Mouse (Mus musculus): ENCODE results near the gene Nans.
A peak's percentile ranks its signal among the peaks of the same experiment; 100 is the strongest.

The Nans gene

GRCm38 (mm10) chr4:46485696-46486417 lies 3.2 kb upstream of the Nans start:
- no peak for ATAC-seq (ENCODE audit: low TSS enrichment)

GRCm38 (mm10) chr4:46487348-46487747 lies 1.7 kb upstream of the Nans start:
- ATAC-seq (ENCODE audit: low TSS enrichment): no peak

DNA sequence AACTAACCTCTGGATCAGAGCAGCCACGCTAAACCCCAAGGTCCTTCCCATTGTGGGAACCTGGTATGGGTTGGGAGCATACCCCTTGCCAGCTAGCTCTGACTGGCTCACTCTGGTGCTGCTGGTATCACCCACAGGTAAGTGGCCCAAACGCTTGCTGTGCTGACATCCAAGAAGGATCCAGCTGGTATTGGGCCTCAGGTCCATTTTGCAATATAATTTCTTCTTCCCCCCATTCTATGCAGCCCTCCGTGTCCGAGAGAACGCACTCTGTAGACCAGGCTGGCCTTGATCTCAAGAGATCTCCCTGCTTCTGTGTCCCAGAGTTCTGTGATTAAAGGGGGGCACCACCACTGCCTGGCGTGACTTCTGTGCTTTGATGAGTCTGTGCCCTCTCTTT lies 4.0 kb downstream of the Nans start:
- ATAC-seq (ENCODE audit: low TSS enrichment): no peak

GRCm38 (mm10) chr4:46495543-46495942 lies 6.5 kb downstream of the Nans start:
- ATAC-seq (ENCODE audit: low TSS enrichment): no peak

DNA sequence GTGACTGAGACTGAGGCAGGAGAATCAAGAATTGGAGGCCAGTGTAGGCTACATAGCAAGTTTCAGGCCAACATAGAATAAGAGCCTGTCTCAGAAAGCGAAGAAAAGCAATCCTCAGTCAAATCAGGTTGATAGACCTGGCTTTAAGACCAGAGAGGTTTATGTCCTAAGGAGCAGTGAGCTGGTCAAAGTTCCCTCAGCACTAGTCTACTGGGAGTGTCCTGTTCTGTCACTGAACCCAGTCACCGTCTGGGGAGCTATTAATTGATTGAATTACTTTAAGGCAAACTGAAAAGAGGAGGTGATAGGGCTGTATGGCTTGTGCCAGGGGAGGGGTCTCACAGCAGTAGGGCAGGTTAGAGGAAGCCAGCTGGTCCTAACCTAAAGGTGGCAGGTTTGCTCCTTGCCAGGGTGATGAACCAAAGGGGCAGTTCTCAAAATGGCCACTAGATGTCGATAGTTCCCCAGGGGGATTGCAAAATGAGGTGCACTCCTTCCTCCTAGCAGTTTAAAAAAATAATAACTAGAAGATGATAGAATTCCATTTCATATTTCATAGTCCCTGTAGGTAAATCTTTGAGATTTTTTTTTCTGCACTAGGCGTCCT lies 8.3 kb downstream of the Nans start:
- ATAC-seq (ENCODE audit: low TSS enrichment): peak; percentile 79

DNA sequence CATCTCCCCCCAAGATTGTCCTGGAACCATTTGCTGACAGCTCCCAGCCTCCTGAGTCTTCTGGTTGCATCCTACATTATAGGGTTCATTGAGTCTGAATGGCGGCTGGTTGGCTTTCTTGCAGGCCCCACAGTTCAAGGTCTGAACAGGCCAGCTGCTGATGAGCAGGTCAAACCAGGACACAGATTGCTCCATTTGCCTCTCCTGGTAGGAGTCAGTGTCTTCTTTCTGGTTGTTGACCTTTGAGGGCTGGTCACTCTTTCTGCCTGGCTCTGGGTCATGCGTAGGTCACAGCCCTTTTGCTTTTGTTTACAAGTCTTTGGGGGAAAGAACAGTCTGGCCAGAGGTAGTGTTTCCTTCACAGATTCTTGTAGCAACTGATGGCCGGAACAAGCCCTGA lies 9.5 kb downstream of the Nans start:
- no peak for ATAC-seq (ENCODE audit: low TSS enrichment)

DNA sequence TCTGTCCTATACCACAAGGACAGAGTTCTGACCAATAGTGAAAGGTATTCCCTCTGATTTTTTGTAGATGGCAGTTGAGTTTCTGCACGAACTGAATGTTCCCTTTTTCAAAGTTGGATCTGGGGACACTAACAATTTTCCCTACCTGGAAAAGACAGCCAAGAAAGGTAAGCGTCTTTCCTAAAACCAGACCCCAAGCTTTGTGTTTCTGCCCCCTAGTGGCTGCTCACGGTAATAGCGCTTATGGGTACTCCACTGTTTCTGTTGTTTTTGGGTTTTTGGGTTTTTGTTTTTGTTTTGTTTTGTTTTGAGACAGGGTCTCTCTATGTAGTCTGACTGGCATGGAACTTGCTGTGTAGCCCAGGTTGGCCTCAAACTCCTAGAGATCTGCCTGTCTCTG lies 9.9 kb downstream of the Nans start:
- ATAC-seq (ENCODE audit: low TSS enrichment): no peak

DNA sequence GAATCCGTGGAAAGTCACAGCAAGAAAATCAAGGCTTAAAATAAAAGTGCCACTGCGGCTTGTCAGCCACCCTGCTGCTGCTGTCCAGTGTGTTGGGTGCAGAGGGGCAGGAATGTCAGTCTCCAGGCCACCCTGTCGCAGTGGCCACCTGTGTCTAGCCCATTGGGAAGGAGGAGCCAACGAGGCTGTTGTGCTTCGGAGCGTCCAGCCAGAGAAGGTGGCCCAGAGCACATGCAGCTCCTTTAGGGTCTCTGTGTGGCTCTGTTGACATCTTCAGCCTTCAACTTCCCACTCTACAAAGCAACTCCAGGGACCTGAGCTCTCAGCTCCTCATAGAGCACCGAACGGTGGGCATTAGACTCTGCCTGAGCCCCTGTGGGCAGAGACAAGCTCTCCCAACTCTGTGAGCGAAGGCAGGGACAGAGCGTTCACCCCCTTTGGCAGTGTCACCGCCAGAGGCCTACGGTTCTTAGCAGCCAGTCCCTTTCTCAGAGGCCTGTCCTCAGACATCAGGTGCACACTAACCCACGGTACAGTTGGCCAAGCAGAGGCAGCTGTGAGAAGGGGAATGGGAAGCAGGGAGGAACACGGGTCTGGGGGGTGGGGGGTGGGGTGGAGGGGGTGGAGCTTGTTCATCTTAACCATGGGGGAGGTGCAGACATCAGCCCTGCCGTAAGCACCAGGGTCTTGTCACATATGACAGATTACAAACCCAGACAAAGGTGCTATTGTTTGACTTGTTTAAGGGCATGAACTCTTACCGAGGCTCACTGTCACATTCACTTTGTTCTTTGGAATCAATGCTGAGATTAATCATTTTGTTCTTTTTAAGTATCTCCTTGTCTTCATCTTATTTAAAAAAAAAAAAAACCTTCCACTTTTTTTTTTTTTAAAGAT lies 13.8 kb downstream of the Nans start:
- no peak for ATAC-seq (ENCODE audit: low TSS enrichment)

DNA sequence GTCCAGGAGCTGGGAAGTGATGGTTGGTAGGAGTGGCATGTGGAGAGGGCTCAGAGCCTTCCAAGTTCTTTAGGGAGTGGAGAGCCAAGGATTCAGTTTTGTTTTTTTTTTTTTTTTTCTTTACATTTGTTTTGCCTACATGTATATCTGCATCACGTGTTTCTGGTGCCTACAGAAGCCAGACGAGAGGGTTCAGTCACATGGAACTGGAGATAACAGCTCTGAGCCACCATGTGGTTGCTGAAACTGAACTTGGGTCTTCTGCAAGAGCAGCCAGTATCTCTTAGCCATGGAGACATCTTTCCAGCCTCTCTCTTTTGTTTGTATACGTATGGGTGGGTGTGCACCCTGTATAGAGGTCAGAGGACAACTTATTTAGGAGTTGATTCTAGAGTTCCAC lies 14.8 kb downstream of the Nans start:
- ATAC-seq (ENCODE audit: low TSS enrichment): no peak

DNA sequence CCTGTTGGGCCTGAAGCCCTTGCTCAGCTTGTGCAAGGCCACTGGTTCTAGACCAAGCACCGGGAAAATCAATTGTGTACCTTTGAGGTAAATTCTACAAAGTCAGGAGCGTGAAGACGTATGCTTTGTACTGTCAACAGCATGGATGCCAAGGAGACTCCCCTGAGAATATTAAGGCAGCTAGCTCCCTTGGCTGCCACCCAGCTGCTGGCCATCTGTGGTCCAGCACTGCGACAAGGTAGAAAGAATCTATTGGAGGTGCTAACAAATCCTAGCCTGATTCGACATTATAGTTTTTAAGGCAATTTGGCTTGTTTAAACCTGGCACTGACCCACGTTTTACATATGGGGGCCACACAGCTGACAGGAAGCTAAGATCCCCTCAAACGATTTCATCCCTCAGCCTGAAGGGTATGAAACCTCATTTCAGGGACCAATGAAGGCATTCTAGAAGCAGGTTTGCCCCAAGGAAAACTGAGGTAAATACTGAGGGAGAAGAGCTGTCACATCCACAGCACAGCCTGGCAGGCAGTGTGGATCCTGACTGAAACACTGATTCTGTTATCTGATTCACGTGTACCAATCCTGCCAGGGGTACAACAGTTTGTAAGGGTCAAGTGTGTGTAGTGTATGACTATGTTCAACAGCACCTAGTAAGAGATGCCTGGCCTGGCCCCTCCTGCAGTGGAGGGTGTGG lies 16.5 kb downstream of the Nans start:
- ATAC-seq (ENCODE audit: low TSS enrichment): no peak

GRCm38 (mm10) chr4:46506801-46507610 lies 18.0 kb downstream of the Nans start:
- ATAC-seq (ENCODE audit: low TSS enrichment): peak; percentile 92

DNA sequence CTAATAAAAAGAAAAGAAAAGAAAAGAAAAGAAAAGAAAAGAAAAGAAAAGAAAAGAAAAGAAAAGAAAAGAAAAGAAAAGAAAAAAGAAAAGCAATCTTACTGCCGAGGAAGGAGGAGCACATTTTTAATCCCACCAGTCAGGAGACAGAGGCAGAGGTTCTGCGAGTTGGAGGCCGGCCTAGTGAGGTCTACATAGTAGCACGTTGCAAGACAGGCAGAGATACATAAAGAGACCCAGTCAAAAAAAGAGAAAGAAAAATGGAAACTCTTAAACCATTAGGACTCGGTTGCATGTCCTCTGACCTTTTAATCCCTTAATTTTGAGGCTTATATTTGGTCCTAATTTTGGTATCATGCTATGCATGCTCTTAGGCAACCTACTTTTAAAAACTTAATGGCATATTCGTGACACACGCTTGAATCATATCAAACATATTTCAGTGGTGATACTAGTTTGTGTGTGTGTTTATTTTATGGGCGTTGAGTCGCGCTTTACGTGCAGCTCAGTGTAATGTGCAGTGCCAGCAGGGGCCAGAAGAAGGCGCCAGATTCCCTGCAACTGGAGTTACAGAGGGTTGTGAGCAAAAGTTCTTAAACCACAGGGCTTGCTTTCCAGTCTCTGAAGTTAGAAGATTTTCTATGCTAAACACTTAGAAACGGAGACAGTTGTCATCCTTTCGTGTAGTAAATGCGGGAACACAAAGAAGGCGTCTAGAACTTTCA lies 18.9 kb downstream of the Nans start:
- peak; percentile 42 for ATAC-seq (ENCODE audit: low TSS enrichment)

DNA sequence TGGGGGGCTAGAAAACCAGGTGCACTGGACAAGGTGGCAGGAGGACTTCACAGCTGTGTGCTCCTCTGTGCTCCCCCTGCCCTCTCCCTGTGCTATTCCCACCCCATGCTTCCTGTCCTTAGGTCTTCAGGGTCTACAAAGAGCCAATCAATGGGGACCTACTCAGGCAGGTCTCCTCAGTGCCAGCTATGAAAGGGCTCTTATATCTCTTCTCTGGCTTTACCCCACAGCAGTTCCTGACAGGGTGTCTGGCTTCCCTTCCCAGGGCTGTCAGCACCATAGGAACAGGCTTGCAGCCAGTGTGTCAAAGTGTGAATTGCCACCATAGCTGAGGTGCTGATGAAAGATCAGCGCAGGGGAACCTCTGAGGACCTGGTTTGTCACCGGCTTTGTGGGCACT lies 31.4 kb downstream of the Nans start:
- ATAC-seq (ENCODE audit: low TSS enrichment): no peak

DNA sequence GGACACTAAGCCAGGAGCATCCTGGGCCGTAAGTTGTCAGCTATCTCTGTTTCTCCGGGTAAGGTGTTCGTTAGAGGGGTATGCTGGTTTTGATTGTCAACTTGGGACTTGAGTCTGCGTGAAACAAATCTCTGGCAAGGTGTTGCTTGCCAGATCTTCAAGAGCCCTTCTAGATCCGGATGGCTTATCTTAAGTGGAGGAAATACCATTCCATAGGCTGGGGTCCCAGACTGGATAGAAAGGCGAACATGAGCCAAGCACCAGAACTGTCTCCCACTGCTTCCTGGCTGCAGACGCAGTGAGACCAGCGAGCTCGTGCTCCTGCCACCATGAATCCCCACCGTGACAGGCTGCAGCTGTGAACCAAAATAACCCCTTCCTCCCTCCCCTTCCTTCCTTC lies 32.4 kb downstream of the Nans start:
- no peak for ATAC-seq (ENCODE audit: low TSS enrichment)

- ATAC-seq (ENCODE audit: low TSS enrichment): no peak
Observed at GRCm38 (mm10) chr4:46523324-46523723, 34.3 kb downstream of the Nans start.

- no peak for ATAC-seq (ENCODE audit: low TSS enrichment)
Observed at GRCm38 (mm10) chr4:46526226-46526625, 37.2 kb downstream of the Nans start.

DNA sequence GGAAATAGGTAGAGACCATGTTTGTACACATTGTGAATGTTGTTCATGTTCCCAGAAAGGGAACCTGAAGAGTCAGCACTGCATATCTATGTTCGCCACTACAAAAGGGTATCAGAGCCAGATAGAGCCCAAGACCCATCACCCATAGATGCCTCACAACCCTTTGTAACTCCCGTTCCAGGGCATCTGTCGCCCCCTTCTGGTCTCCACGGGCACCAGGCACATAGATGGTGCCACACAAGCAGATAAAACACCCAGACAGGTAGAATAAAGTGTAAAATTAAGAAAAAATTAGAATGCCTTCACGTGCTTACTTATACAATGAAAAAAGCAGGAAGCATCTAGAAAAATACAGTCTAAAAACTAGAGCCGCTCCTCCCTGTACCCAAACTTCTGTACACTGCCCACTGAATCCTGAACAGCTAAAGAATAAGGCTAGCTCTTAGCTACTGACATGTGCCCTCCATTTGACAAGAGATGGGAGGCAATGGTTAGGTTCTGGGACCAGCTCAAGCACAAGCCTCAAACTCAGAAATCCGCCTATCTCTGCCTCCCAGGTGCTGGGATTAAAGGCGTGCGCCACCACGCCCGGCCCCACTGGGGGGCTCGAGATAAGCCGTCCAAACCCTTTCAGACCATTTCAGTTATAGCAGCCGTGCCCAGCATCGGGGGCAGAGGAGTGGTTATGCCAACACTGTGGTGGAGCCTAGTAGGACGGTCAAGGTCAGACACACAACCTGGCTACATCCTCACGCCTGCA lies 37.9 kb downstream of the Nans start:
- ATAC-seq (ENCODE audit: low TSS enrichment): no peak

GRCm38 (mm10) chr4:46527558-46527926 lies 38.5 kb downstream of the Nans start:
- no peak for ATAC-seq (ENCODE audit: low TSS enrichment)

DNA sequence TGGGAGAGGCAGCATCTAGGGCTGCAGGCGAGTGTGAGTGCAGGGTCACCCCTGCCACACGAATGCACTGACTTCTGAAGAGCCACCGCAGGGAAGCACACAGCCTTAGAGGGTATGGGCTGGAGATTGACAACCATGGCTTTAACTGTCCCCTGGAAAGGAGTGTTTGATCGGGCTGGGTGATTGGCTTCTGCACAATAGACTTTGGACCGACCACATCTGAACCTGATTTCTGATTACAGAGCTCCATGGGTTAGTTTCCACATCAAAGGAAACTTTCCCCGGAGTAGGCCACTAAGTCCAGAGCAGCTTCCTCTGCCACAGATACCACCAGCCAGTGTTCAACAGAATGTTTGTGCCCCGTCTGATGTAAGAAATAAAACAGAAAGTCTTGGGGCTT lies 40.7 kb downstream of the Nans start:
- ATAC-seq (ENCODE audit: low TSS enrichment): no peak

GRCm38 (mm10) chr4:46532511-46532910 lies 43.5 kb downstream of the Nans start:
- ATAC-seq (ENCODE audit: low TSS enrichment): no peak

Measured in frontal cortex, adult (tissue).